Mouse (Mus musculus) embryonic facial prominence, embryonic 14.5 days (tissue): Measurements from ENCODE around the gene Bcas2. TPM values are rescaled to one million over a fixed set of nuclear protein-coding genes. Genes with fewer than 3 reads are reported as not detected.

ENCODE experiments used
- ATAC-seq: fragments of 200-750 bp; cut with Nextera tagmentation; 2 replicates; pipeline ENCODE4 v1.8.0; 2017; ENCODE audit warnings: low read depth, moderate number of reproducible peaks, moderate TSS enrichment
- DNase-seq: peaks from one replicate; pipeline ENCODE4 v3.0.0-alpha.2; 2015; ENCODE audit warnings: low spot score
- H3K27ac ChIP-seq: fragments of 300-500 bp; sonication (generic); replicated peaks from 2 replicates; pipeline ENCODE4 v1.5.1; 2014; ENCODE audit warnings: low read depth, mild to moderate bottlenecking, low read length, moderate library complexity
- H3K27me3 ChIP-seq: fragments of 300-500 bp; sonication (generic); replicated peaks from 2 replicates; pipeline ENCODE4 v1.6.1; 2014; ENCODE audit warnings: low read length; ENCODE audit not compliant: control insufficient read depth, insufficient read depth
- H3K36me3 ChIP-seq: fragments of 300-500 bp; sonication (generic); 2 replicates; pipeline ENCODE4 v1.6.1; 2014; ENCODE audit warnings: low read length, mixed read lengths; ENCODE audit not compliant: control insufficient read depth, insufficient read depth
- H3K4me1 ChIP-seq: fragments of 300-500 bp; sonication (generic); 2 replicates; pipeline ENCODE4 v1.6.1; 2014; ENCODE audit warnings: antibody characterized with exemption, low read length; ENCODE audit not compliant: control insufficient read depth, insufficient read depth
- H3K4me2 ChIP-seq: fragments of 300-500 bp; sonication (generic); 2 replicates; pipeline ENCODE4 v1.6.1; 2014; ENCODE audit warnings: low read depth, mild to moderate bottlenecking, low read length, moderate library complexity, mixed read lengths
- H3K4me3 ChIP-seq: fragments of 300-500 bp; sonication (generic); 2 replicates; pipeline ENCODE4 v1.5.1; 2014; ENCODE audit warnings: low read depth, mild to moderate bottlenecking, low read length
- H3K9ac ChIP-seq: fragments of 300-500 bp; sonication (generic); 2 replicates; pipeline ENCODE4 v1.6.1; 2014; ENCODE audit warnings: low read depth, mild to moderate bottlenecking, low read length, moderate library complexity, mixed read lengths
- H3K9me3 ChIP-seq: fragments of 300-500 bp; sonication (generic); 2 replicates; pipeline ENCODE4 v1.6.1; 2016; ENCODE audit warnings: low read length; ENCODE audit not compliant: control insufficient read depth
- WGBS: fragments of 180-500 bp; shearing (Covaris S2); extraction: QIAGEN DNeasy Blood & Tissue Kit; methylation state at CpG from one replicate; pipeline ENCODE4 v1.1.7; 2014; 5-methylcytosine and 5-hydroxymethylcytosine counted together
- polyA plus RNA-seq: library from polyadenylated mRNA; unstranded; fragments of >200 nt; fragmentation: Nextera tagmentation; extraction: Ambion mirVana; gene quantifications from 2 replicates; pipeline ENCODE4 v1.2.1, GENCODE M21; 2014

Bcas2 gene
- polyA plus RNA-seq, 1 experiment from 2014 or later: 143 TPM

GRCm38 (mm10) chr3:103146330-103147166 lies 24.9 kb upstream of the Bcas2 start:
- H3K36me3 ChIP-seq: peaks cover 20% of the 10 kb centered on the region
- H3K4me3 ChIP-seq: no peak overlapping the region
- DNase-seq: peak; percentile 50
- 54% methylated on average over 23 of the region's 23 CpGs for WGBS
- H3K4me2 ChIP-seq: no peak overlapping the region
- no peak overlapping the region for H3K9ac ChIP-seq
- H3K9me3 ChIP-seq: no peaks in the 10 kb centered on the region
- peak overlapping the region; percentile 46 for H3K27ac ChIP-seq
- peak; percentile 65; the same call in 1 of the 2 replicates for ATAC-seq
- no peaks in the 10 kb centered on the region for H3K27me3 ChIP-seq
- no peaks in the 10 kb centered on the region for H3K4me1 ChIP-seq

DNA sequence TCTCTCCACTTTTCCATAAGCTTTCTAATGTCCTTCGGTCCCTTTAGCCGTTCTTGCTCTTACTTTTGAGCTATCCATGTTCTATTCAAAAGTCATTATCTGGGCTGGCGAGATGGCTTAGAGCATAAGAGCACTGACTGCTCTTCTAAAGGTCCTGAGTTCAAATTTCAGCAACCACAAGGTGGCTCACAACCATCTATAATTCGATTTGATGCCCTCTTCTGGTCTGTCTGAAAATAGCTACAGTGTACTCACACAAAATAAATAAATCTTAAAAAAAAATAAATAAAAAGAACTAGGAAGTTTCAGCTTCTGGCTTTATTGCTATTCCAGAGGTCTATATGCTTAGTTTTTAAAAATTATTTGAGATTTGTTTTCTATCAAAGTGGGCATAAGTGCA lies 23.7 kb upstream of the Bcas2 start:
- 79% methylated on average over 4 of the region's 4 CpGs for WGBS

DNA sequence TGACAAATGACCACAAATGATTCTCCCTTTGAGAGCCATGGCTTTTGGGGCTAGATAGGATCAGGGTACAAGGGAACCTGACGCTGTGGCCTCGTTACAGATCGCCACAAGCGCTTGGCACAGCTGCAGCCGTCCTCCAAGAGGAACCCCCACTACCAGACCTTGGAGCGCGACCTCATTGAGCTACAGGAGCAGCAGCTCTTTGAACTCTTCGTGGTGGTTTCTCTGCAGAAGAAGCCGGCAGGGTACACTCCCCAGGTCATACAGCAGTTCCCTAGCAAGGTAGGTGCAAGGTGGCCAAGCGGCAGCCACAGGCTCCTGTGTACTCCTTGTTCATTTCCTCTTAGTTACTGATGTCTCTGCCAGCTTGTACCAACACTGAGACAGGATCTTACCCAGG lies 22.5 kb upstream of the Bcas2 start:
- DNase-seq (no peak), ATAC-seq (no peak)
- Histone ChIP-seq H3K27me3 (no peaks in the 10 kb centered on the region), H3K27ac (no peak overlapping the region), H3K9ac (no peak overlapping the region), H3K4me3 (no peak overlapping the region), H3K36me3 (peaks cover 38% of the 10 kb centered on the region), H3K9me3 (no peaks in the 10 kb centered on the region), H3K4me2 (no peak overlapping the region), H3K4me1 (no peaks in the 10 kb centered on the region)
- WGBS: 87% methylated on average over 10 of the region's 10 CpGs

More for the DNA sequence above, 23.7 kb upstream of the Bcas2 start:
- H3K36me3 ChIP-seq: peaks cover 27% of the 10 kb centered on the region
- no peak overlapping the region for H3K4me2 ChIP-seq
- H3K4me1 ChIP-seq: no peaks in the 10 kb centered on the region
- DNase-seq (no peak), ATAC-seq (no peak)
- no peak overlapping the region for H3K4me3 ChIP-seq
- H3K27ac ChIP-seq: no peak overlapping the region
- no peaks in the 10 kb centered on the region for H3K27me3 ChIP-seq
- H3K9ac ChIP-seq: no peak overlapping the region
- H3K9me3 ChIP-seq: no peaks in the 10 kb centered on the region

- Histone ChIP-seq H3K27me3 (no peaks in the 10 kb centered on the region), H3K9me3 (no peaks in the 10 kb centered on the region), H3K27ac (no peak overlapping the region), H3K4me1 (no peaks in the 10 kb centered on the region), H3K4me2 (no peak overlapping the region), H3K9ac (no peak overlapping the region), H3K4me3 (no peak overlapping the region), H3K36me3 (peaks cover 68% of the 10 kb centered on the region)
- DNase-seq (no peak), ATAC-seq (no peak)
These were observed 17.7 kb upstream of the Bcas2 start for GRCm38 (mm10) chr3:103153761-103154160.

DNA sequence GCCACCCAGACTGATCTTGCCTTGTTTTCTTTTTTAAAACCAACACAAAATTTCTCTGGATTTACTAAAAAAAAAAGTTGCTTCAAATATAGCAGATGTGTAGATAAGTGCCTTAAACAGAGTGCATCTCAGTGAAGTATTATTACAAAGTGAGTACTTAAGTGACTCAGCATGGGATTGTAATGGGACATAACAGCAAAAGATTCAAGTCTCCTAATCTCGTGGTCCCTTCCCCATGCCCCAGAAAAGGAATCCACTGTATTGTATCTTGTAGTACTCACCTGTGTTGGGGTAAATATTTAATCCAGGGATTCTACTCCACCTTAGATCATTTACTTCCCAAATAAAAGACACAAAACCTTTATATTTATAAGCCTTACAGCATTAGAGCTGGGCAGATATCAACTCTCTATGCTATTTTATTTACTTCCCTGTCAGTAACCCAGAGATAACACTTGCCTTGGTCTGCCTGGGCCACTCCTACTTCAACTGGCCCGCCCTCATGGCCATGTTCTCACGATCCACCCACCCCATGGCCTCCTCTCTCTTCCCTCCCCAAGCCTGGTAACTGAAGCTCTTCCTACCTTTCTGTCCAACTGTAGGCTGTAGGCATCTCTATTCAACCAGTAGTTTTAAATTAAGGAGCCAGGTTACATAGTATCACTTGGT lies 12.1 kb upstream of the Bcas2 start:
- H3K27me3 ChIP-seq: no peaks in the 10 kb centered on the region
- ATAC-seq (no peak), DNase-seq (no peak)
- 61% methylated on average over 3 of the region's 3 CpGs for WGBS
- H3K4me3 ChIP-seq: no peak overlapping the region
- no peak overlapping the region for H3K9ac ChIP-seq
- H3K27ac ChIP-seq: no peak overlapping the region
- H3K4me2 ChIP-seq: no peak overlapping the region
- no peaks in the 10 kb centered on the region for H3K4me1 ChIP-seq
- H3K9me3 ChIP-seq: no peaks in the 10 kb centered on the region
- H3K36me3 ChIP-seq: peaks cover 32% of the 10 kb centered on the region

- ATAC-seq (no peak), DNase-seq (peak; percentile 90)
- H3K27me3 ChIP-seq: no peaks in the 10 kb centered on the region
- H3K36me3 ChIP-seq: peaks cover 31% of the 10 kb centered on the region
- peaks cover 11% of the 10 kb centered on the region for H3K4me1 ChIP-seq
- H3K9ac ChIP-seq: no peak overlapping the region
- no peaks in the 10 kb centered on the region for H3K9me3 ChIP-seq
- no peak overlapping the region for H3K4me3 ChIP-seq
- H3K4me2 ChIP-seq: no peak overlapping the region
- 15% methylated on average over 4 of the region's 4 CpGs for WGBS
- no peak overlapping the region for H3K27ac ChIP-seq
These were observed 1.7 kb upstream of the Bcas2 start for GRCm38 (mm10) chr3:103169771-103170170.

GRCm38 (mm10) chr3:103172615-103173014 lies 1.2 kb downstream of the Bcas2 start:
- no peak for DNase-seq
- WGBS: 42% methylated on average over 5 of the region's 5 CpGs

GRCm38 (mm10) chr3:103176740-103177139 lies 5.3 kb downstream of the Bcas2 start:
- Histone ChIP-seq H3K9ac (no peak overlapping the region), H3K36me3 (peaks cover 57% of the 10 kb centered on the region), H3K4me3 (no peak overlapping the region), H3K4me2 (no peak overlapping the region), H3K27ac (no peak overlapping the region), H3K9me3 (no peaks in the 10 kb centered on the region), H3K4me1 (peaks cover 6% of the 10 kb centered on the region), H3K27me3 (no peaks in the 10 kb centered on the region)
- no peak for DNase-seq
- WGBS: 90% methylated on average over 4 of the region's 4 CpGs
- ATAC-seq: no peak

More at GRCm38 (mm10) chr3:103172615-103173014, 1.2 kb downstream of the Bcas2 start:
- Histone ChIP-seq H3K27me3 (no peaks in the 10 kb centered on the region), H3K4me2 (peak overlapping the region; percentile 87), H3K9ac (peak overlapping the region; percentile 82), H3K9me3 (no peaks in the 10 kb centered on the region), H3K27ac (no peak overlapping the region), H3K4me3 (peak overlapping the region; percentile 65), H3K36me3 (peaks cover 41% of the 10 kb centered on the region), H3K4me1 (peaks cover 11% of the 10 kb centered on the region)
- no peak for ATAC-seq
